Mouse (Mus musculus): ENCODE measurements around the gene Abcb9. TPM values are rescaled to one million over a fixed set of nuclear protein-coding genes. Genes with fewer than 3 reads are reported as not detected.
A peak's percentile ranks its signal among the peaks of the same experiment; 100 is the strongest.
"Not testable (repeated sequence)": the region's sequence is repeated elsewhere in the genome, so short reads cannot be mapped to it uniquely, and the experiment has no call there.

The Abcb9 gene
- polyA plus RNA-seq, 1 experiment from 2014 or later, result 1.7 TPM

DNA sequence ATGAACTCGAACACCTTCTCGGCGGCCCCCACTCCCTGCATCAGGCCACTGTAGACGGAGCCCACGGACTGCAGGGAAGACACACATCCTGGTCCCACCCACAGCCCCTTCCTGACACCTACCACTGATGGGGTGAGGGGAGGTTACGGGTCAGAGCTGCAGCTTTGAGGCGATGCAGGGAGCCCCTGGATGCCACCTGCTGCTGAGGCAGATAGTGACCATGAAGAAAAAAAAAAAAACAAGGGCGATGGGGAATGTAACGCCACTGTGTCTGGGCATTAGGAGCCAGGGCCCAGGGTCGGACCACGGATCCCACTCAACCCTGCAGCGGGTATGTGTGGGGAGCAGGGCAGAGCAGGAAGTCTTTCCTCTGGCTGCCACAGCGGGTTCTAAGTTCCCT lies 18.4 kb downstream of the Abcb9 start:
- Histone ChIP-seq H3K9ac (no peak overlapping the region), H3K4me1 (replicated peaks) (peaks cover 36% of the 10 kb centered on the region)
- WGBS, result 82% methylated on average over 13 of the region's 13 CpGs

DNA sequence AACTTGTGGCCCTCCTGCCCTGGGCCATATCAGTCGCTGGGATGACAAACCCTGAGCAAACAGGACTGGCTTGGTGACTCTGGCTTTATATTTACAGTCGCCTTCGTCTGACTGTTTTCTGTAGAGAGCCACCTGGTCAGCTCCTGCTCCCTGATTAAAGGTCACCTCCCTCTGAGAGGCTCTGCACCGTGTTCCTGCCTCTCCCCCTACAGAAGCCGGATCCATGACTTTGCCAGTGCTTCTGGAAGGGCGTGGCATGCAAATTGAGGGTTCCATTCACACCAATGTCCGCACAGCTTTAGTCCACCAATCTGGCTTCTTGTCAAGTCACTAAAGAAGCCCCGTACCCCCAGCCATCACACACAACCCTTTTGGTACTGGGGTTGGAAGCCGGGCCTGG lies 19.0 kb downstream of the Abcb9 start:
- Histone ChIP-seq H3K27ac (no peak overlapping the region), H3K27me3 (no peaks in the 10 kb centered on the region), H3K9me3 (replicated peaks) (no peaks in the 10 kb centered on the region), H3K4me1 (replicated peaks) (peaks cover 36% of the 10 kb centered on the region), H3K9ac (no peak overlapping the region), H3K36me3 (no peaks in the 10 kb centered on the region), H3K4me2 (no peak overlapping the region), H3K4me3 (no peak overlapping the region)
- no peak for ATAC-seq (replicated peaks; ENCODE audit: insufficient number of reproducible peaks, insufficient read depth, low FRiP score, low read depth)
- WGBS, result 59% methylated on average over 9 of the region's 9 CpGs

More for the DNA sequence above, 18.4 kb downstream of the Abcb9 start:
- no peaks in the 10 kb centered on the region for H3K27me3 ChIP-seq
- H3K4me2 ChIP-seq, result no peak overlapping the region
- H3K36me3 ChIP-seq, result no peaks in the 10 kb centered on the region
- no peak overlapping the region for H3K27ac ChIP-seq
- ATAC-seq (replicated peaks; ENCODE audit: insufficient number of reproducible peaks, insufficient read depth, low FRiP score, low read depth), result no peak
- no peaks in the 10 kb centered on the region for H3K9me3 ChIP-seq (replicated peaks)
- no peak overlapping the region for H3K4me3 ChIP-seq

DNA sequence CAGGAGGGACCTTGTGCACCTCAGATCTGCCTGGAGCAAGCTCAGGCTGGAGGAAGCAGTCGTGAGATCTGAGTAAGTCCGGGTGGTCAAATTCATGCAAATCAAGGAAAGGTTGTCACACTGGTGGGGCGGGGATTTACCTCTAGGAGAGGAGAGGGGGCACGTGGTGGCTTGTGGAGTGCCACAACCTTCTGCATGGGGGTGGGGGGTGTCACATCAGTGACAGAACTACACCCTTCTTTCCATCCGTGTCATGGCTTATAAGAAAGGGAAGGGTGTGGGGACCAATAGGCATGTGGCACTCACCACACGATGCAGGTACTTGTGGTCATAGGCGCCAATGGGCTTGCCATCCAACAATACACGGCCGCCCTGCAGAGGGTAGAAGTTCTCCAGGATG lies 19.9 kb downstream of the Abcb9 start:
- Histone ChIP-seq H3K4me1 (replicated peaks) (peaks cover 34% of the 10 kb centered on the region), H3K4me2 (no peak overlapping the region; the same call in 1 of the 2 replicates), H3K36me3 (no peaks in the 10 kb centered on the region), H3K9ac (no peak overlapping the region), H3K4me3 (no peak overlapping the region), H3K27me3 (no peaks in the 10 kb centered on the region), H3K27ac (peak overlapping the region; percentile 47; the same call in 1 of the 2 replicates), H3K9me3 (replicated peaks) (no peaks in the 10 kb centered on the region)
- no peak for ATAC-seq (replicated peaks; ENCODE audit: insufficient number of reproducible peaks, insufficient read depth, low FRiP score, low read depth)
- WGBS, result 70% methylated on average over 9 of the region's 9 CpGs

DNA sequence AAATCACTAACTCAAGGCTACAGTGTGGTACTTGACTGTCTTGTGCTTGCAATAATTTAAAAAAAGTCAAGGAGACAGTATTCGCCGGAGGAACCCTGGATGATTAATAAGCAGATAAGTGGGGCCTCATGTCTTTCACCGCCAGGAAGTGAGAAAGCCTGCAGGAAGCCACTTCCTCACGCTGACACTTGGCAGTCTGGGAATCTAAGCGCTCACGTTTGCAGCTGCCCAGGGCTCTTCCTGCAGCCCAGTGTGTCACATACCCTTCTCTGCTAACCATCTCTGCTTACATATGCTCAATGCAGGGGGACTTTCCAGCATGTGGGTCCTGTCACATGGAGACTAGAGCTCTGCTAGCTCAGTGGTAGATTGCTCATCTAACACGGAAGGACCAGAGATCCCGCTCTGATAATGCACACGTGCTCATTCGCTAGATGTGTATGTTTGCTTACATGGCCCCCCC lies 20.7 kb downstream of the Abcb9 start:
- H3K9me3 ChIP-seq (replicated peaks), result no peaks in the 10 kb centered on the region
- H3K27me3 ChIP-seq, result no peaks in the 10 kb centered on the region
- WGBS, result 36% methylated on average over 10 of the region's 10 CpGs
- no peak overlapping the region for H3K9ac ChIP-seq
- no peak overlapping the region for H3K4me2 ChIP-seq
- H3K27ac ChIP-seq, result peak overlapping the region; percentile 47
- peaks cover 26% of the 10 kb centered on the region for H3K4me1 ChIP-seq (replicated peaks)
- no peak overlapping the region for H3K4me3 ChIP-seq
- ATAC-seq (replicated peaks; ENCODE audit: insufficient number of reproducible peaks, insufficient read depth, low FRiP score, low read depth), result peak; percentile 12; the same call in 1 of the 2 replicates
- H3K36me3 ChIP-seq, result no peaks in the 10 kb centered on the region

DNA sequence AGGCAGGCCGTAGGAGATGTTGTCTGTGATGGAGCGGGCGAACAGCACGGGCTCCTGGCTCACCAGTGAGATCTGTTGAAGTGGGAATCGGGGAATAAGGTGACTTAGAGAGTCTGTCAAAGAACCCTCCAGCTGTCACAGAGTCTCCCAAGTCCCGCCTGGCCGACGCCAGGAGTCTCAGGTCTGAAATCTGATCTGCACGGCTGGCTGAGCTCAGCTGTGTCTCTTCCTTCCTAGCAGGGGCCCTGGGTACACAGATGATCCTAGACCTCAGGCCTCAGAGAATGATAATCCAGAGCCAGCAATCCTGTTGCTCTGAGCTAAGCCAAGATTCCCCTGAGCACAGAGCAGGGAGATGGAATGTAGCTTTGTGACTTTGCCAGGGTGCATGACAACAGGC lies 21.9 kb downstream of the Abcb9 start:
- 52% methylated on average over 9 of the region's 9 CpGs for whole genome bisulfite sequencing
- ATAC-seq (replicated peaks; ENCODE audit: insufficient number of reproducible peaks, insufficient read depth, low FRiP score, low read depth), result no peak

DNA sequence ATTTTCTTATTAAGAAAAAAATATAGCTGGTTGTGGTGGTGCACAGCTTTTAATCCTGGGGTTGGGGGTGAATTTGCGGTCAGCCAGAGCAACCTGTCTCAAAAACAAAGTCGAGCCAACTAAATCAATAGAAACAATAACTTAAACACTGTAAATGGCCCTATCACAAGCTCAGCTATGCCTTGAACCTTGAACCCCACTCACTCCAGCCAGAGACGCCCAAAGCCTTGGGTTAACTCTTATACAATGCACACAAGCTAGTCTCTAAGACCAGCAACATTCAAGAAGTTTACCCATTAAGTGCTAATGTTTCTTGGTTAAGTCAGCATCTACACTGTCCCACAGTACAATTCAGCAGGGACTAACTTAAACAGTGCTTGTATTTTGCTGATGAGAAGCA lies 25.9 kb downstream of the Abcb9 start:
- Histone ChIP-seq H3K4me2 (no peak overlapping the region), H3K9ac (no peak overlapping the region), H3K27me3 (no peaks in the 10 kb centered on the region), H3K4me1 (replicated peaks) (peaks cover 13% of the 10 kb centered on the region), H3K4me3 (no peak overlapping the region), H3K27ac (no peak overlapping the region), H3K9me3 (replicated peaks) (no peaks in the 10 kb centered on the region), H3K36me3 (no peaks in the 10 kb centered on the region)
- no peak for ATAC-seq (replicated peaks; ENCODE audit: insufficient number of reproducible peaks, insufficient read depth, low FRiP score, low read depth)
- WGBS, result 88% methylated on average over 3 of the region's 3 CpGs

More for the DNA sequence above, 21.9 kb downstream of the Abcb9 start:
- Histone ChIP-seq H3K27ac (0 out of 2 replicates have a peak overlapping the region, but pooled peaks have one; percentile 21), H3K9ac (no peak overlapping the region), H3K9me3 (replicated peaks) (no peaks in the 10 kb centered on the region), H3K36me3 (no peaks in the 10 kb centered on the region), H3K4me2 (no peak overlapping the region), H3K27me3 (no peaks in the 10 kb centered on the region), H3K4me1 (replicated peaks) (peaks cover 19% of the 10 kb centered on the region), H3K4me3 (no peak overlapping the region)

DNA sequence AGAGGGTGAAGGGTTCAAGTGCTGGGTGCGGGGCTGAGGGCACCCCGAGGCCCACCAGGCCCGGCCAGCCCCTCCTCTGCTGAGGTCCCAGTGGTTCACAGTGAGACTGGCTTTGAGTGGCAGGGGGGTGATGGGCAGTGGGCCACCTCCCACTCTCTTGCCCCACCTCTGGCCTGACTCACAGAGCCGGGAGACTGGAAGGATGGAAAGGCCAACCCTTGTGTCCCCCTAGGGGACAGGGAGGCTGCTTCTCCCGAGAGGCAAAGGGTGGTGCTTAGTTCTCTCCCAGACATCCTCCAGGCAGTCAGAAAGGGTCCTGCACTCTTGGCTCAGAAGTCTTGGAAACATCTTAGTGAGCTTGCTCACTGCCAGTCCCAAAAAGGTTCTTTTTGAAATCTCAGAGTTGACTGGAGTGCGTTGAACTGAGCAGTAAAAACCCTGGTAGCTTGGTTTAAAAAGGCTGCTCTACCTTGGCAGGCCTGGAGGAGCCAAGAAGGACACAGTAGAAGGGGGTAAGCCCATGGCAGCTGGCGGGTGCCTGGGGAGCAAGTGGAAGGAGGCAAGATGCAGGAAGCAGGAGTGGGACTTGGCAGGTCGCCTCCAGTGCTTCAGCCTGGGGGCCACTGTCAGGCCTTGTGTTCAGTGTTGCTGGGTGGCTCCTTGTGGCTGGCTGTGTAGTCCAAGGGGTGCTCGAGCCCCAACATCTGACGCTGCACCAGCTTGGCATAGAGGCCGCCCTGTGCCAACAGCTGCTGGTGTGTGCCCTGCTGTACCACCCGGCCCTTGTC lies 33.4 kb downstream of the Abcb9 start:
- Histone ChIP-seq H3K27me3 (no peaks in the 10 kb centered on the region), H3K36me3 (no peaks in the 10 kb centered on the region), H3K27ac (no peak overlapping the region), H3K4me1 (replicated peaks) (peaks cover 8% of the 10 kb centered on the region), H3K9ac (no peak overlapping the region), H3K9me3 (replicated peaks) (no peaks in the 10 kb centered on the region), H3K4me2 (no peak overlapping the region), H3K4me3 (no peak overlapping the region)
- 67% methylated on average over 12 of the region's 12 CpGs for WGBS
- no peak; the same call in 1 of the 2 replicates for ATAC-seq (replicated peaks; ENCODE audit: insufficient number of reproducible peaks, insufficient read depth, low FRiP score, low read depth)

DNA sequence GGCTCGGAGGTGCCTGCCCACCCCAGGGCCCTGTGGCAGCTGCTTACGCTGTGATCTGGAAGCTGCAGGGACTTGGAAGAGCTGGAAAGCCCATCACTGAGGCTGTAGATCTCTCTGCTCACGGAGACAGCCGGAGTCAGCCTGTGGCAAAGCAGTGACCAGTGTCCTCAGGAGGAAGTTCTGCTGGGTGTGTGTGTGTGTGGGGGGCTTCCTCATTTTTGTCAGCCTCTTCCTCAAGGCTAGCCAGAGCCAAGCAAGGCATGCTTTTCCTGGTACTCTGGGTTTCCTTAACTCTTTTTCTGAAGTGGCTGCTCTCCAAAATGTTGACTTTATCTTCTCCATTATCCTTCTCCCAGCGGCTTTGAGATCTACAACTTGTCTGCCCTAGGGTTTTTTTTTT lies 35.9 kb downstream of the Abcb9 start:
- WGBS, result 45% methylated on average over 5 of the region's 5 CpGs
- no peak overlapping the region for H3K9ac ChIP-seq
- 0 out of 2 replicates have a peak, but pooled peaks have one; percentile 51 for ATAC-seq (replicated peaks; ENCODE audit: insufficient number of reproducible peaks, insufficient read depth, low FRiP score, low read depth)

DNA sequence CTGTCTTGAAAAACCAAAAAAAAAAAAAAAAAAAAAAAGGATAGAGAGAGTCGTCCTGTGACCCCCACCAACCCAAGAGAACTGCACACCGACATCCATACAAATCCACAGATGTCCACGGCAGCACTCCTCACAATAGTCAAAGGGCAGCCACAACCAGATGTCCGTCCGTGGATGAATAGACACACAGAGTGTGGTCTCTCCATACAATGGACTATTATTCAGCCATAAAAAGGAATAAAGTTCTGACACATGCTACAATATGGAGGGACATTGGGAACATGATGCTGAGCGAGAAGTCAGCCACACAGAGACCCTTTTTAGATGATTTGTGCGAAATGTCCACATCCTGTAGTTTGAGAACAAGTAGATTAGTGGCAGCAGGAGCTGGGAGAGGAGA lies 36.8 kb downstream of the Abcb9 start:
- no peak overlapping the region for H3K9ac ChIP-seq
- H3K9me3 ChIP-seq (replicated peaks), result no peaks in the 10 kb centered on the region
- H3K4me2 ChIP-seq, result no peak overlapping the region
- no peak overlapping the region for H3K4me3 ChIP-seq
- ATAC-seq (replicated peaks; ENCODE audit: insufficient number of reproducible peaks, insufficient read depth, low FRiP score, low read depth), result no peak
- no peak overlapping the region for H3K27ac ChIP-seq
- WGBS, result 89% methylated on average over 7 of the region's 7 CpGs
- H3K36me3 ChIP-seq, result no peaks in the 10 kb centered on the region
- no peaks in the 10 kb centered on the region for H3K27me3 ChIP-seq
- H3K4me1 ChIP-seq (replicated peaks), result peaks cover 8% of the 10 kb centered on the region

More for the DNA sequence above, 35.9 kb downstream of the Abcb9 start:
- Histone ChIP-seq H3K4me2 (no peak overlapping the region), H3K36me3 (no peaks in the 10 kb centered on the region), H3K27me3 (no peaks in the 10 kb centered on the region), H3K4me1 (replicated peaks) (peaks cover 8% of the 10 kb centered on the region), H3K9me3 (replicated peaks) (no peaks in the 10 kb centered on the region), H3K4me3 (no peak overlapping the region), H3K27ac (peak overlapping the region; percentile 64)

DNA sequence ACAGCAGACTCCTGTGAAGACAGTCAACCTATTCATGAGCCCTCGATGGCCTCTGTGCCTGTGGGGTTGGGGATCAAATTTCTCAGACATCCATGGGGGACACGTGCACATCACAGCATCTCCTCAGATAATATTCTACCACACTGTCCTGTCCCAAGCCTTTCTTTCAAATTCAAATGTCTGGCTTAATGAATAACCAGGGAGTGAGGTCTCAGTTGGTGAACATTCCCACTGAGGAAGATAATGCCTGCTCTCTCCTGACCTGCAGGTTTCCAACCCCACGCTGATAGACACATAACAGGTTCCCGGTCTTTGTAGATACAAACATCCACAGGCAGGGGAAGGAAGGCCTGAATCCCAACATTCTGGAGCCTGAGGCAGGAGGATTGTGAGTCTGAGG lies 38.6 kb downstream of the Abcb9 start:
- no peaks in the 10 kb centered on the region for H3K9me3 ChIP-seq (replicated peaks)
- no peak overlapping the region for H3K4me3 ChIP-seq
- no peak overlapping the region for H3K27ac ChIP-seq
- ATAC-seq (replicated peaks; ENCODE audit: insufficient number of reproducible peaks, insufficient read depth, low FRiP score, low read depth), result no peak
- no peak overlapping the region for H3K4me2 ChIP-seq
- no peak overlapping the region for H3K9ac ChIP-seq
- 64% methylated on average over 4 of the region's 4 CpGs for WGBS
- H3K27me3 ChIP-seq, result no peaks in the 10 kb centered on the region
- H3K4me1 ChIP-seq (replicated peaks), result 0 out of 2 replicates have a peak, but pooled peaks cover 6% of the 10 kb centered on the region
- no peaks in the 10 kb centered on the region for H3K36me3 ChIP-seq

DNA sequence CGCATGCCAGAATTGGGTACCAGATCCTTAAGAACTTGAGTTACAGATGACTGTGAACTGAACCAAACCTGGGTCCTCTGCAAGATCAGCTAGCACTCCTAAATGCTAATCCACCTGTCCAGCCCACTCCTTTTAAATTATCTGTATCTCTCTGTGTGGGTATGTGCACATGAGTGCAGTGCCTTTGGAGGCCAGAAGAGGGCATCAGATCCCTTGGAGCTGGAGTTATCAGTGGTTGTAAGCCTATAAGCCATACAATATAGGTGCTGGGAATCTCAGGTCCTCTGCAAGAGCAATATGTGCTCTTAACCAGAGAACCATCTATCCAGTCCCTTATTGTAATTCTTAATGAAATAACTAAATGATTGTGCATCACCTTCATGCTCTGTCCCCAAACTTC lies 39.4 kb downstream of the Abcb9 start:
- no peak overlapping the region for H3K27ac ChIP-seq
- WGBS, result 97% methylated on average over 1 of the region's 1 CpGs
- no peaks in the 10 kb centered on the region for H3K9me3 ChIP-seq (replicated peaks)
- ATAC-seq (replicated peaks; ENCODE audit: insufficient number of reproducible peaks, insufficient read depth, low FRiP score, low read depth), result no peak
- no peak overlapping the region for H3K4me3 ChIP-seq
- no peak overlapping the region for H3K9ac ChIP-seq
- H3K36me3 ChIP-seq, result no peaks in the 10 kb centered on the region
- no peaks in the 10 kb centered on the region for H3K27me3 ChIP-seq
- H3K4me2 ChIP-seq, result no peak overlapping the region
- H3K4me1 ChIP-seq (replicated peaks), result 0 out of 2 replicates have a peak, but pooled peaks cover 7% of the 10 kb centered on the region

DNA sequence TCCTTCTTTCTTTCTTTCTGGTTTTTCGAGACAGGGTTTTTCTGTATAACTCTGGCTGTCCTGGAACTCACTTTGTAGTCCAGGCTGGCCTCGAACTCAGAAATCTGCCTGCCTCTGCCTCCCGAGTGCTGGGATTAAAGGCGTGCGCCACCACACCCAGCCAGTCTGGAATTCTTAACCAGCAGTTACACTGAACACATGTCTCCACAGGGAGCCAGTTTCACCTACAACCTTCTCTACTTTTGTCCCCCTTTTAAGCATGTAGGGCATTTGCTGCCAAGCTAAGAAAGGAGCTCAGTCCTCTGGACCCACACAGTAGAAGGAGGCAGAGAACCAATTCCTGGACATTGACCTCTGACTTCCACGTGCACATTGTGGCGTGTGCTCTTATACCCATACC lies 43.0 kb downstream of the Abcb9 start:
- H3K9ac ChIP-seq; H3K27me3 ChIP-seq; H3K9me3 ChIP-seq (replicated peaks); H3K36me3 ChIP-seq; H3K27ac ChIP-seq; H3K4me3 ChIP-seq; H3K4me2 ChIP-seq; ATAC-seq (replicated peaks; ENCODE audit: insufficient number of reproducible peaks, insufficient read depth, low FRiP score, low read depth): not testable (repeated sequence)
- 86% methylated on average over 7 of the region's 7 CpGs for WGBS
- H3K4me1 ChIP-seq (replicated peaks), result peaks cover 23% of the 10 kb centered on the region
